Mouse (Mus musculus) embryonic fibroblast, embryonic 13.5 days (primary cell): Measurements from ENCODE around the gene Ip6k1.

Experiments
- CTCF ChIP-seq: IDR thresholded peaks from 2 replicates; pipeline ENCODE4 v1.5.1; 2011; ENCODE audit warnings: mild to moderate bottlenecking, control low read depth, low read length, moderate library complexity, borderline replicate concordance; ENCODE audit not compliant: insufficient read depth
- POLR2A ChIP-seq: IDR thresholded peaks from 2 replicates; pipeline ENCODE4 v1.6.1; 2011; ENCODE audit warnings: low read depth, mild to moderate bottlenecking, control low read depth, low read length, moderate library complexity

DNA sequence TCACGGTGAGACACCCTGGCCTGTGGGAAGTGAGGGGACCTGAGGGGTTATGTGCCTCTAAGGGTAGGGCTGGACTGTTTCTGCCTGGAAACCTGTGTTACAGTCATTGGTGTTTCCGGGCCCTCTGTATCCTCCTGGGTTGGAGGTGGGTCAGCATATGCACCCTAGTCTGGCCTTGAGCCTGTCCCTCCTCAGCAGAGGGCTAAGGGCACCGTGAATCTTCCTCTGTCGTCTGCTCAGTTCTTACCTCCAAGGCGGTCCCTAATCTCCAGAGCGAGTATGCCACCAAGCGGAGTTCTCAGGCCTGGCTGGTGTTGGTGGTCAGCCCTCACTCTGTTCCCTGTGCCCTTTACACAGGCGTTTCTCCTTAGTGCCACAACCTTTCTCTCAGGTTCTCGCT lies 39.4 kb upstream of the Ip6k1 start:
- no peak for TF ChIP-seq CTCF
- no peak for TF ChIP-seq POLR2A
